Mouse (Mus musculus): ENCODE data around the gene Nusap1.

- TF ChIP-seq CTCF (IDR thresholded peaks at IDR 0.05; ENCODE audit: extremely low read depth, insufficient read length, insufficient replicate concordance, low read depth, low read length) (no peak), POLR2A (IDR thresholded peaks at IDR 0.05; ENCODE audit: low read depth, low read length) (no peak)
Measured at GRCm38 (mm10) chr2:119698472-119698871, 80.4 kb downstream of the Nusap1 start.

Measured in small intestine, adult 2 months (tissue).